Mouse (Mus musculus): ENCODE data around the gene Eif5a.
A peak's percentile ranks its signal among the peaks of the same experiment; 100 is the strongest.
"Not testable (repeated sequence)": the region's sequence is repeated elsewhere in the genome, so short reads cannot be mapped to it uniquely, and the experiment has no call there.

The Eif5a gene

DNA sequence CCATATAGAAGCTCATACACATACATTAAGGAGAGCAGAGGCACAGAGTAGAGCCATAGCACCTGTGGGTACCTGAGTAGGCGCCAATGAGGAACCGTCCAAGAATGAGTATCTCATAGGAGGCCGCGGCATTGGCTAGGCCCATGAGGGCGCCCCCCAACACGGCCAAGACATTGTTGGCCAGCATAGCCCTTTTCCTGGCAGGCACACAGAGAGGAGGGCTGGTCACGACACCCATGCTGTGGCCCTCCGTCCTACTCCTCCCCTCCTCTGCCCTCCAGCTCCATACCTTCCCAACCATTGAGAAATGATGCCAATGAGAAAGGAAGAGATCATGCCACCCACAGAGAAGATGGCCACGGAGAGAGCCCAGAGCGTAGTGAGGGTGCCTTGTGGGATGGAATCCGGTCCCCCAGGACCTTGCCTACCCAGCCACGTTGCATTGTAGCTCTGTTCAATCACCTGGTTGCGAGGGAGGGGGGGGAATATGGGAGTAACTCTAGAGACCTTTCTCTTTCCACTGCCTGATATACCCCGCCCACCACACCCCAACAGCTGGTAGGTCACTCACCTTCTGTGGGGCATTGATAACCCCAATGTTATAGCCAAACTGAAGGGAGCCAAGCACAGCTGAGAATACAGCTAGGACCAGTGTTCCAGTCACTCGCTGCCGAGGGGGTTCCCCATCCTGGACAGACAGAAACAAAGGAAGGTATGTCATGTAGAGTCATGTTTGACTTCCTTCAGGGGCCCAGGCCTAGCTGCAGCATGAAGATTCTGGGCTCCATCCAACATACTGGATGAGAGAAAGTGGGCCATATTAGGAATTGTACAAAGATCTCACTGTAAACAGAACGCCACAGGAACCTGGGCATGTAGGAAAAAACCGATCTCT is 24.5 kb upstream of the Eif5a start:
- no peak for ATAC-seq (ENCODE audit: low TSS enrichment)

DNA sequence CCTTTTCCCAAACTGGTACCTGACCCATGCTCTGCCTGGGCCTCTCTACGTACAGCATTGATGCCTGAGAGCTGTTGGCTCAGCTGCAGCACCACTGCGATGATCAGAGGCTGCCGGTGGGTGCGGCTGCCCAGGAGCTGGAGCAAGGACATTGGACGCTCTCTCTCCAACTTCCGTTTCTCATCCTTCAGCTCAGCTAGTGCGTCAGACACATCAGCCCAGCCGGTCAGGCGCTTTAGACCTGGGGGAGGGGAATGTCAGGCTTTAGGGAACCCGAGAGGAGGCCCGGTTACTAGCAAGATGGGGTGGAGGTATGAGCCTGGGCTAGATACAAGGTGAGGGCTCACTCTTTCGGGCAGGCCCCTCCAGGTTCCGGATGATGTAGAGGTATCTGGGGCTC is 23.5 kb upstream of the Eif5a start:
- ATAC-seq (ENCODE audit: low TSS enrichment), result no peak

DNA sequence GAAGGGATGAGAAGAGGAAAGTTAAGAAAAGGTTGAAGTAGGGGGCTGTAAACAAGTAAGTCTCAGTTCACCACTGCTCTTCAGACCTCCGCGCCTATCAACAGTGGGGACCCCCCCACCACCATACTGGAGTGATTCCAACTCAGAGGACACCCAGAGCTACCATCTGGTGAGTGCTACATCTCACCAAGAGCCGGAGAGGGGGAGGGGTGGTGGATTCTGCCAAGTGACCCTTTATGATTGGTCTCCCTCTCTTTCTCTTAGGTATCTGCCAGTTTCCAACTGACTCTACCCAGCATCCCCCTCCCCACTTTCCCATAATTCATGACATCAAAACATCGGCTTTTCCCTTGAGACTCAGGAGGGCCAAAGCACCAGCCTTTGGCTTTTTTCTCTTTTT is 19.2 kb upstream of the Eif5a start:
- ATAC-seq (ENCODE audit: low TSS enrichment), result no peak

DNA sequence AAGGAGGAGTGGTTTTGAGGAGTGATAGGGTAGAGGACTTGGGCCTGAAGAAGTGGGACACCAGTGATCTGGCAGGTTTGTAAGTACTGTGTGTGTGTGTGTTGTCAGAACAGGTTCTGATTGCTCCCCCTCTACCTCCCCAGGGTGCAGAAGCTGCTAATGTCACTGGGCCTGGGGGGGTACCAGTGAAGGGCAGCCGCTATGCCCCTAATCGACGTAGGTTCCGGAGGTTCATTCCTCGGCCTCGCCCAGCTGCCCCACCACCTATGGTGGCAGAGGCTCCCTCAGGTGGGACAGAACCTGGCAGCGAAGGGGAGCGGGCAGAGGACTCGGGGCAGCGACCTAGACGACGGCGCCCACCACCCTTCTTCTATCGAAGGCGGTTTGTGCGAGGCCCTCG is 18.0 kb upstream of the Eif5a start:
- ATAC-seq (ENCODE audit: low TSS enrichment), result no peak

DNA sequence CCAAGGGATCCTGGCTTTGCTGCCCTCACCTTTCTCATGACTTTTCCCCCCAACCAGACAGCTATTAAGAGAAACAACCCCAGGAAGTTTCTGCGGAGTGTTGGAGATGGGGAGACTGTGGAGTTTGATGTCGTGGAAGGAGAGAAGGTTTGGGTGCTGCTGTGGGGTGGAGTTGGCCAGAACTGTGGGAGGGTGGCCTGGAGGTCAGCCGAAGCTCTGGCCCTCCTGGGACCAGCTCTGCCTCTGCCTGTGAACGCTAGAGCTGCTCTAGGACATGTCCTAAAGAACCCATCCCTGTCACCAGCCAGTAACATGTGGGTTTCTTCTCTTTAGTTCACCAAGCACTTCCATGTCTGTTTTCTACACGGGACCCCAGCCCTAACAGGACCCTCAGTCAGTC is 17.4 kb upstream of the Eif5a start:
- ATAC-seq (ENCODE audit: low TSS enrichment), result no peak

DNA sequence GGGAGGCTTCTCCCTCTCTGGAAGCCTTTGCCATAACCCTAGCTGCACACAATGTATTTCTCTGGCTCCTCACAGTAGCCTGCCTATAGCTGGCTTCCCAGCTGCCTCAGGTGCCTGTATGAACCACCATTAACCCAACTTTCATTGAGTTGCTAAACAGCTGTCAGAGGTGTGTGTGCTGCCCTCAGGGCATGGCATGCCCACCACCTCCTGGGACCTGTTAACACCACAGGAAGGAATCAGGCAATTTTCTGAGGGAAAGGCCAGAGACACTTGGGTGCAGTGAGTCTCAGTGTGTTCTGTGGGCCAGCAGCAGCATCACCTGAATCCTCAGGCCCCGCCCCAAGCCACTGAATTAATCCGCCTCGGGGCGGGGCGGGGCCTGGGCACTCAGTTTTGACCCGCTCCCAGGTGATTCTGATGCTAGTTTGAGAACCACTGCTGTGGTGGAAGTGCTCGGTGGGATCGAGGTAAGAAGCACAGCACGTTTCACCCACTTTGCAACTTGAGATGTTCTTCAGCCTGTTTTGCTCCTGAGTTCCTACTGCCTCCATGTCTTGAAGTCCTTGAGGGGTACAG is 16.7 kb upstream of the Eif5a start:
- ATAC-seq (ENCODE audit: low TSS enrichment), result no peak

DNA sequence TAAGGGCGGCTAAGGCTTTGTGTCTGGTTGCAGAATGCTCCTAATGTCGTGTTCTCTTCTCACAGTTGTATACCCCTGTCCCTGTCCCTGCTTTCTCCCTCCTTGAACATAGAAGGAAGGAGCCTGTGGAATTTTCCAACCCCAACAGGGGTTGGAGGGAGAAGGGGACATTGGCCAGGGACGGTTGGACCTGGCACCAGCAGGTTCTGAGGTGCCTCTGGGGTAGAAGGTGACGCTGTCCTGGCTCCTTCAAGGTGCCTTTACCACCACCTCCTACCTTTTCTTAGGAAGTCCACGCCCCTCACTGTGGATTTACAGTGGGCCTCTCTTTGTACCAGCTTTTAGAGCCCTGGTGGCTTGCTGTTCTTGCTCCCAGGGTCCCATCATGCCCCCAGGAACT is 16.1 kb upstream of the Eif5a start:
- ATAC-seq (ENCODE audit: low TSS enrichment), result no peak

DNA sequence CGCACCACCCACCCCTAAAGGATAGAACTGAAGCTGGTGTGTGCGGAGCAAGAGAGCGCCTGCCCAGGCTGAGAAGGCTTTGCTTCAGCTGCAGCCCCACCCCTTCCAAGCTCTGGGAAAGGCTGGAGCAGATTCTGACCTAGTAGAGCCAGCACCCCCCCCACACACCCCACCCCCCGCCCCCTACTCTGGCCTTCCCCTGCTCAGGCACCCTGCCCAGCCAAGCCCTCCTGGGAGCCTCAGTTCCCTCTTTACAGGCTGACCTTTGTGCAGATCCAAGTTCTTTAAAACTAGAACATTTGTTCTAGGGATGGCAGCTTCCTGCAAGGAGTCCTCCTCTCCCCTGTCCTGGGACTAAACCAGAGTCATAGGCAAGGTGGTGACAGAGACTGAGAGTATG is 15.6 kb upstream of the Eif5a start:
- ATAC-seq (ENCODE audit: low TSS enrichment), result no peak

DNA sequence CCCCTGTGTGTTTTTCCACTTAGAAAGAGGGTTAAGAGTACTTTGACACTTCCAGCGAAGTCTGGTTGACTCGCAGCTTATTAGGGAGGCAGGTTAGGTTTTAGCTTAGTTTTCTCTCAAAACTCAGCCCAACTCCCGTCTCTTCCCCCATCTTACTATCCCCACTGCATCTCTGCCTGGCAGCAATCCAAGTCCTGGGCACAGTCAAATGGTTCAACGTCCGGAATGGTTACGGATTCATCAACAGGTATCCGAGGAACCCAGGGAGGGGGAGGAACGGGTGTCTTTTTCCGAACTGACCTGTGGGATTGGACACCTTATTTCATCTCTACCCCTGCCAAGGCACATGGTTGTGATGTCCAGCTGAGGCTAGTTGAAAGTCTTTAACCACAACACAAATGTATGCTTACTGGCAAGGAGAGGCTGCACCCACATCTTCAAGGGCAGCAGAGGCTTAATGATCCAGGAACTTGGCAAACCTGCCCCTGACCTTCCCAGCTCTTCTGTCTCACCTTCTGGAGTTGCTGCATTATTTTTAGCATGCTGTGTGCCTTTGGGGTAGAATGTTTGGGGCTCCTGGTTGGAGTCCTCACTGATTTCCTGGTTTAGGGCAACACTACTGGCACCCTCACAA is 15.1 kb upstream of the Eif5a start:
- ATAC-seq (ENCODE audit: low TSS enrichment), result no peak

DNA sequence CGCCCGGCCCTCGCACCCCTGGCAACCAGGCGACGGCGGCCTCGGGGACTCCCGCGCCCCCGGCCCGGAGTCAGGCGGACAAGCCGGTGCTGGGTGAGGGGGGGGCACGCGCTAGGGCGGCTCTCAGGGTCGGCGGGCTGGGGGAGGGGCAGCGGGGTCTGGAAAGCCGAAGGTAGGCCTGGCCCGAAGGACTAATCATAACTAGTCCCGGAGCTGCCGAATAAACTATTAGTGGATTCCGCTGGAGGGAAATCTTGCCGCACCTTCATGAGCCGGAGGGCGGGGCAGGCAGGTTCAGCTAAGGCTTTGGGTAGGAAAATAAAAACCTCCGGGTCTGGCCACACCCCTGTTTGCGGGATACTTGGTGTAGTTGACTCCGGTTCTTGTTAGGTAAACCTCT is 14.4 kb upstream of the Eif5a start:
- ATAC-seq (ENCODE audit: low TSS enrichment), result no peak

DNA sequence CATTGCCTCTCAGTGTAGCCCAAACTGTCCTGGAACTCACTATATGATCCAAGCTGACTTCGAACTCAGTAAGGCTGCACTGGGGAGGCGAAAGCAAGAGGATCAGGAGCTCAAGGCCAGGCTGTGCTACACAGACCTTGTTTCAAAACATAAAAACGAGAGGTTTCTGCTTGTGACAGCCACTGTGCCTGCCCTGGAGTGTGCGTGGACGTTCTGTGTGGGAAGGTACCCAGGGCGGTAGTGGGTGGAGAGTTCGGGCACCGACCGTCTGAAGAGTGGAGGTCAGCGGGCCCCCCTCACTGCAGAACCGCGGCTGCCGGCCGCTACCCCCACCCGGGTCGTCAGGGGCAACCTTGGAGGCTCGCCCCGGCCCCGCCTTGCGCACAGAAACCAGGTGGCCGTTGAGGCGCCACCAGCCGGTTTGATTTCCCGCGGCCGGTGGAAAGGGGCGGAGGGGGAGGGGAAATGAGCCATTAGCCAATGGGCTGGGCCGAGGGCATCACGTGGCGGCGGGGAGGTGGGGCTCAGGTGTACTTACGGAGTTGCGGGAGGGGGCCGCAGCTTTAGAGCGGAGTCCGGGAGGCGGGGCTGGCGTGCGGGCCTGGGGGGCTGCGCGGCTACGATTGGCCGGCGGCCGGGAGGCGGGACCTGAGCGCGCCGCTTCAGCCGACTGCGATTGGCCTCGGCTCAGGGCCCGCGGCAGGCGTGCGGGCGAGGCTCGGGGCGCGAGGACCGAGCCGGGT is 13.6 kb upstream of the Eif5a start, which contains the start of gene Ybx2:
Gene Ybx2 (plus strand): TSS at position 660 of the 743 bp plus-strand sequence.
- ATAC-seq (ENCODE audit: low TSS enrichment), result peak; percentile 88; the same call in 1 of the 2 replicates

DNA sequence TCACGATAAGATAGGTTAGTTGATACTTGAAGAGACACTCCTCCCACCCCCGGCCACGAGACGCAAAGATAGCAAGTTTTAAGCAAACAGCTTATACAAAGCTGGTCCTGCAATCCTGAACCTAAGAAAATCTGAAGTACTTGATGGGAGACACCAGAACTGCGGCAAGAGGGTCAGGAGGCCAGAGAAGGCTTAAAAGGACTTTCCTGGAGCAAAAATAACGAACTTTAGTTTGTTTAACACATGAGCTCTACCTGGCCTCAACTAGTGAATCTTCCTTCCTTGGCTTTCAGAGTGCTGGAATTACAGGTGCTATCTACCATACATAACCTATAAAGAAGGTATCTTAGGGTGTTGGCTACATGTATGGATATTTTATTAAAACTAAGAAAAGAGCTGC is 12.9 kb upstream of the Eif5a start:
- no peak for ATAC-seq (ENCODE audit: low TSS enrichment)

DNA sequence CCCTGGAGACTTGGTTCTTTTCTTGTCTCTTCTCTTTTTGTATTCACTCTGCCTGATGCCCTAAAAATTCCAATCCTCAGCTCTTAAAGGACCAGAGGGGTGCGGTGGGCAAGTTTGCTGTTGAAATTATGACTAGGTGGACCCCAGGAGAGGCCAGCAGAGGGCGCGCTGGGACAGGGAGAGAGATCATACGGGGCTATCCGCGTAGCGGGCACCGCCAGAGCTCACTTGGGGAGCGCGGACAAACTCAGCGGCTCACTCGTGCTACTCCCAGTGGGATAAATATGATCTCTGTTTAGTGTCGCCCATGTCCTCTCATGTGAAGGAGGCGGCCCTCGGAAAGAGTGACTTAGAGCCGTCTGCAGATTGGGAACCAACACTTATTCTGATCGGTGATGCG is 12.4 kb upstream of the Eif5a start:
- peak; percentile 76 for ATAC-seq (ENCODE audit: low TSS enrichment)

DNA sequence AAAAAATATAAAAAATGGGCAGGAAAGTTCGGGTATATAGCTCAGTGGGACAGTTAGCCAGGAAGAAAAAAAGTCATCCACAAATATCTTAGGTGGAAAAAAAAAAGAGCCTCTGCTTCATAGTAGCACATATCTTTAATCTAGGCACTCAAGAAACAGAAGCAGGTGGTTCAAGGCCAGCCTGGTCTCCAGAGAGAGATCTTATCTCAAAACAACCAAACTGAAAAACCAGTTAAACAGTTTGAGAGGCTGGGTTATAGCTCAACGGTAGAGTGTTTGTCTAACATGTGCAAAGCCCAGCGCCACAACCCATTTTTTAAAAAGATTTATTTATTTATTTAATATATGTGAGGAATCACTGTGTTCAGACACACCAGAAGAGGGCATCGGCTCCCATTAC is 11.3 kb upstream of the Eif5a start:
- ATAC-seq (ENCODE audit: low TSS enrichment), result no peak

DNA sequence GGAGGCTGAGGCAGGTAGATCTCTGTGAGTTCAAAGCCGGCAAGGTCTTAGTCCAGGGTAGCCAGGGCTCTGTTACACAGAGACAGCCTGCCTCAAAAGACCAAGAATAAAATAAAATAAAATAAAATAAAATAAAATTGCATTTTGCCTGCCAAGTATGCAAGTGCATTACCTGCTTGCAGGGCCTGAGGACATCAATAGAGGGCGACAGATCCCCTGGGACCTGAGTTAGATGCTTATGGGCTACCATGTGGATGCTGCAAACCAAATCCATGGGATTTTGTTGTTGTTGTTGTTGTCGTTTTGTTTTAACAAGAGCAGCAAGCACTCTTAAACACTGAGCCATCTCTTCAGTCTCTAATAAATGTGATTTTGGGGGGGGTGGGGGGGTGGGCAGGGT is 10.5 kb upstream of the Eif5a start:
- ATAC-seq (ENCODE audit: low TSS enrichment), result no peak

DNA sequence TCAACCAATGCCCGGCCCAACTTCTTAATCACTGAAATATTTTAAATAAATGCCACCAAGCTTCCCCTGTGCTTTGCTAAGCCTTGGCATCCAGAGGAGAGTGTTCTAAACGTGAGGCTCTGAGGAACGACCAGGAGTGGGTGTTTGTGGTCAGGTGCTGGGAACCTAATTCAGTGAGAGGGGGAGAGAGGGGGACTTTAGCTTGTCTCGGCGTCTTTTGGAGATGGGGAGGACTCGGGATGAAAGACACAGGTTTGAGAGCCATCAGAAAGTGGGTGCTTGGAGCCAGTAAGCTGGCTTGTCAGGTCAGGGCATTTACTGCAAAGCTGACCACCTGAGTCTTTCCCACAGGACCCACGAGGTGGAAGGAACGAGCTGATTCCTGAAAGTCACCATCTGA is 10.0 kb upstream of the Eif5a start:
- ATAC-seq (ENCODE audit: low TSS enrichment), result no peak

DNA sequence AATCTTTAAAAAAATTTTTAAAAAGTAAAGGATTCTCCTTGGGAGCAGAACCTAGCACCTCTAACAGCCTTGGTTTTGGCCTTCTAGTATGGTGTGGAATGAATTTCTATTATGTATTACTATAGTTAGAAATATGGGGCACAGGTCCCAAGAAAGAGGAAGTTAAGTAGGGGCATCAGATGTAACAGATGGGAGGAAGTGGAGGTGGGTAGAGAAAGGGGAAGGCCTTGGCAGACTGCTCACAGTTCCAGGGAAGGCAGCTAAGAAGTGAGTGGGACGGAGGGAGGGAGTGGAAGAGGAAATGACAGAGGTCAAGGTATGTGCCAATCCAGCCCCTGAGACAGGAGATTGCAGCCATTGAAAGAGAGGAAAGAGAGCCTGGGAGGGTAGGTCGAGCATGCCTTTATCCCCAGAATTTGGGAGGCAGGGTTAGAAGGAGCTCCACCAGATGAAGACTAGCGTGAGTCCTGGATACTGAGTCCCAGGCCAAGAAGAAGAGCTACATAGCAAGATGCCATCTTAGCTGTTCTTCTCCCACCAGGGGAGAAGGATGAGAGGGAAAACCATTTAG is 9.3 kb upstream of the Eif5a start:
- ATAC-seq (ENCODE audit: low TSS enrichment), result no peak

DNA sequence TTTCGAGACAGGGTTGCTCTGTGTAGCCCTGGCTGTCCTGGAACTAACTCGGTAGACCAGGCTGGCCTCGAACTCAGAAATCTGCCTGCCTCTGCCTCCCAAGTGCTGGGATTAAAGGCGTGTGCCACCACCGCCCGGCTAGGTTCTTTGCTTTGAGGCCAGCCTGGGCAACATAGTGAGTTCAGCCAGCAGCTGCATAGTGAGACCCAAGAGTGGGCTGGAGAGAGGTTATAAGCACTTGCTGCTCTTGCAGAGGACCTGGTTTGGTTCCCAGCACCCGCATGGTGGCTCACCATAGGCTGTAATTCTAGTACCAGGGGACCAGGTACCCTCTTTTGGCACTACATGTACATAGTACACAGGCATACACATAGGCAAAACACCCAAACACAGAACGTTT is 8.4 kb upstream of the Eif5a start:
- not testable (repeated sequence) for ATAC-seq (ENCODE audit: low TSS enrichment)

DNA sequence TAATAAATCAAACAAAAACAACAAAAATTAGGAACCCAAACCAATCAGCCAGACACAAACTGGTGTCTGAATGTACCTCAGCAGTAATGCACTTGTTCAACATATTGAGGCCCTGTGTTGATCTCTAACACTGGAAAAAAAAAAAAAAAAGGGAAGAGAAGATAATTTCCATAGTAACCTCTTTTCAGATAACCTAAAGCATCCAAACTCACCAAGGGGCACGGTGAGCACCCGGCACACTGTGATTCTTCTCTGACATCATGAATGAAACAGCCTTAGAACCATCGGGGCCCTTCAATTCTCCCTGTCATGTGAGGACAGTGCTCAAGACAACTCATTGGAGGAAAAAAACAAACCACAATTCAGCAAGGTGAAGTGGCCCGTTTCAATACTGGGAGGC is 8.0 kb upstream of the Eif5a start:
- ATAC-seq (ENCODE audit: low TSS enrichment), result no peak

DNA sequence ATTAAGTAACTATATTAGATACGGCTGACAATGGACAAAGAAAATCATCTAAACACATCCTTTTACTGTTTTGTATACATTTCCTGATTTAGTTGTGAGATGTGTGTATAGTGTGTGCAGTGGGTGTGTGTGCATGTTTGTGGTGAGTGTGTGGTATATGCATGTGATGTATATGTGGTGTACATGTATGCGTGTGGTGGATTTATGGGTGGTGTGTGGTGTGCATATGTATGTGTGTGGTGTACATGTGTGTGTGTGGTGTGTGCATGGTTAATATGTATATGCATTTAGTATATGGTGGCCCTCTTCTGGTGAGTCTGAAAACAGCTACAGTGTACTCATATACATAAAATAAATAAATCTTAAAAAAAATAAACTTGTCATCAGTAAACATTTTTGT is 5.7 kb upstream of the Eif5a start:
- no peak for ATAC-seq (ENCODE audit: low TSS enrichment)

DNA sequence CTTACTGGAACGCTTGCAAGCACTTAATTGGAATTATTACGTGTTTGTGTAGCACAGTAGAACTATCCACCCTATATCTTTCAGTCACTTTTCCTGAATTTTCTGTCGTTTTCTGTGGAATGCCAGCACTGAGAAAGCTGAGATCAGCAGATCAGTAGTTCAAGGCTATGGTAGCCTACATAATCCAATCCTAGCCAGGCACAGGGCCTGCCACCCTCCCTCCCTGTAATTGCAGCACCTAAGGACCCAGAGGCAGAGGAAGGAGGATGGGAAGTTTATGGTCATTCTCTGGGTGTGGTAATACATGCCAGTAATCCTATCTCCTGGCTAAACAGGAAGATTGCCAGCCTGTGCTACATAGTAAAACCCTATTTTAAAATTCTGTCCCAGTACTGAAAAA is 1.0 kb upstream of the Eif5a start:
- no peak for ATAC-seq (ENCODE audit: low TSS enrichment)
